In the genomic region with DNA sequence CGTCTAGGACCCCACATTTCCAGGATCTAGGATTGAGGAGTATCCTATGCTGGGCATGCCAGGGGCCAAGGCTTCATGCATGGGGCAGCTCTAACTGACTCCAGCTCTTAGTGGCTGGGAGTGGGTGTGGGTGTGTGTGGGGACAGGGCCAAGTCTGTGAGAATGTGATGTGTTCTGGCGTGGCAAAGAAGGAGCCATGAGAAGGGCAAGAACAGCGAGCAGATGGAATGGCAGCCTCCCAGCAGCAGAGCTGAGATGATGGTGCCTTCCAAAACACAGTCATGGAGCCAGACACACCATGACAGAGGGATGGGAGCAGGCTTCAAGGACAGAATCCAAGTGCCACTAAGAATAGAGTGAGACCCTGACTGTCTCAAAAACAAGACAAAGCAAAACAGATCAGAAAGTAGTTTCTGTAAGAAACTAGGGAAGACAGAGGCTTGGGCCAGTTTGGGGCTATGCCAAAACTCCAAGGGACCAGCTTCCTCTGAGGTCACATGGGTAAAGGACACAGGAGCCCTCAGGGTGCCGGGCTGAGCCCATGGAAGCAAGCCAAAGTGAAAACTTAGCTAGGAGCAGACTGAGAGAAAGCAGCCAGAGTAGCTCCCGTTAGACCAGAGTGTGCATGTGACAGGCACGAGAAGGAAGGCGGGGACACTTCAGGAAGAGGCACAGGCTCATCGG, we compare ENCODE assay signal across 10 mouse cellular contexts. TPM values are rescaled to one million over a fixed set of nuclear protein-coding genes. Genes with fewer than 3 reads are reported as not detected.
DNase-seq lines count a peak whose midpoint lies in the region; ATAC-seq and TF ChIP-seq lines count a peak whose summit lies in the region.
"Had no signal": no experiment of that assay in that cellular context is flagged by ENCODE, and none has a peak within 500 bp of the region (broad histone marks: within the 10 kb centered on the region; RNA-seq: fewer than 3 reads in every experiment).

No protein-coding gene starts in this region.

- no peaks in the 10 kb centered on the region for H3K27me3 ChIP-seq in hindbrain, postnatal 0 days (ENCODE audit: insufficient read depth, low read length)
- no peaks in the 10 kb centered on the region for H3K27me3 ChIP-seq in hindbrain, embryonic 13.5 days
- no peaks in the 10 kb centered on the region for H3K27me3 ChIP-seq in midbrain, embryonic 16.5 days (ENCODE audit: control insufficient read depth, insufficient read depth, low read depth, low read length)
- H3K27me3 ChIP-seq: embryonic facial prominence, embryonic 12.5 days had no signal

- H3K4me3 ChIP-seq in hindbrain, postnatal 0 days (ENCODE audit: low read length) = no peak overlapping the region
- H3K4me3 ChIP-seq in hindbrain, embryonic 13.5 days = no peak overlapping the region
- no peak overlapping the region for H3K4me3 ChIP-seq in midbrain, embryonic 16.5 days (ENCODE audit: low read depth, low read length)
- H3K4me3 ChIP-seq: embryonic facial prominence, embryonic 12.5 days had no signal

- H3K27ac ChIP-seq in hindbrain, postnatal 0 days = peak overlapping the region; percentile 28; the same call in 1 of the 2 replicates
- H3K27ac ChIP-seq in hindbrain, embryonic 13.5 days = no peak overlapping the region
- H3K27ac ChIP-seq in midbrain, embryonic 16.5 days (ENCODE audit: low read length) = no peak overlapping the region
- H3K27ac ChIP-seq: embryonic facial prominence, embryonic 12.5 days; liver, embryonic 14.5 days had no signal

- no peak for ATAC-seq in hindbrain, postnatal 0 days
- no peak for ATAC-seq in hindbrain, embryonic 13.5 days (ENCODE audit: low FRiP score)
- ATAC-seq in midbrain, embryonic 16.5 days = no peak

- WGBS in hindbrain, postnatal 0 days = 56% methylated on average over 8 of the region's 8 CpGs
- 87% methylated on average over 8 of the region's 8 CpGs for WGBS in hindbrain, embryonic 13.5 days
- 86% methylated on average over 8 of the region's 8 CpGs for WGBS in midbrain, embryonic 16.5 days

- no peaks in the 10 kb centered on the region for H3K9me3 ChIP-seq in hindbrain, postnatal 0 days (ENCODE audit: low read length)
- H3K9me3 ChIP-seq in hindbrain, embryonic 13.5 days = no peaks in the 10 kb centered on the region
- H3K9me3 ChIP-seq in midbrain, embryonic 16.5 days (replicated peaks; ENCODE audit: control insufficient read depth, low read length, poor library complexity, severe bottlenecking) = no peaks in the 10 kb centered on the region
- H3K9me3 ChIP-seq: embryonic facial prominence, embryonic 12.5 days had no signal

- peaks cover 15% of the 10 kb centered on the region; the same call in 1 of the 2 replicates for H3K36me3 ChIP-seq in hindbrain, postnatal 0 days (ENCODE audit: insufficient read depth, low read length)
- peaks cover 57% of the 10 kb centered on the region for H3K36me3 ChIP-seq in hindbrain, embryonic 13.5 days
- peaks cover 14% of the 10 kb centered on the region for H3K36me3 ChIP-seq in midbrain, embryonic 16.5 days (ENCODE audit: control insufficient read depth, insufficient read depth, low read length)

- peaks cover 6% of the 10 kb centered on the region; the same call in 1 of the 2 replicates for H3K4me1 ChIP-seq in hindbrain, postnatal 0 days (ENCODE audit: insufficient read depth, low read length)
- peaks cover 24% of the 10 kb centered on the region for H3K4me1 ChIP-seq in hindbrain, embryonic 13.5 days (replicated peaks)
- H3K4me1 ChIP-seq in midbrain, embryonic 16.5 days (ENCODE audit: control insufficient read depth, insufficient read depth, low read length) = peaks cover 9% of the 10 kb centered on the region

- intact Hi-C loops in gastrocnemius, postnatal 14 days (cut with DNase I; ENCODE audit: low total_unique reads) = no loop called here

- no peak overlapping the region for H3K9ac ChIP-seq in hindbrain, postnatal 0 days (replicated peaks; ENCODE audit: low read length)
- H3K9ac ChIP-seq in hindbrain, embryonic 13.5 days = no peak overlapping the region; the same call in 1 of the 2 replicates
- no peak overlapping the region for H3K9ac ChIP-seq in midbrain, embryonic 16.5 days (ENCODE audit: low read depth, low read length)
- H3K9ac ChIP-seq: embryonic facial prominence, embryonic 12.5 days; liver, embryonic 14.5 days had no signal

- no peak for TF ChIP-seq CTCF in hindbrain, postnatal 0 days (IDR thresholded peaks at IDR 0.05; ENCODE audit: low read depth)

- no peak overlapping the region for H3K4me2 ChIP-seq in hindbrain, postnatal 0 days (ENCODE audit: low read depth, low read length)
- H3K4me2 ChIP-seq in hindbrain, embryonic 13.5 days = no peak overlapping the region
- H3K4me2 ChIP-seq in midbrain, embryonic 16.5 days (ENCODE audit: low read length) = no peak overlapping the region
- H3K4me2 ChIP-seq: embryonic facial prominence, embryonic 12.5 days had no signal

- DNase-seq in hindbrain, postnatal 0 days (ENCODE audit: low spot score) = peak; percentile 47
- peak; percentile 45 for DNase-seq in brain, embryonic 18.5 days (ENCODE audit: low read depth, low spot score)
- peak; percentile 58 for DNase-seq in gastrocnemius, postnatal 14 days
- peak; percentile 57 to 65 for DNase-seq in layer of hippocampus, adult 8-10 months (ENCODE audit: low spot score in 2 of 2)
- peak; percentile 61 for DNase-seq in right cerebral cortex, postnatal 4 days
- DNase-seq in urinary bladder, adult 2 months (ENCODE audit: low spot score) = no peak

RNA-seq across cellular contexts. Expression of a gene that starts 3.9 kb away (rescaled TPM):
- 46.9 and 59.3 TPM in 2 replicates for total RNA-seq in hindbrain, postnatal 0 days (2014; rRNA removed)
- polyA plus RNA-seq in hindbrain, postnatal 0 days (2015; fragmentation: Nextera tagmentation; extraction: Ambion mirVana) = 32.5 and 33.1 TPM in 2 replicates
- polyA plus RNA-seq in hindbrain, embryonic 13.5 days (2015; fragmentation: Nextera tagmentation; extraction: Ambion mirVana) = 41.9 and 45.5 TPM in 2 replicates
- 1 to 10 TPM; 9.2 to 9.3 TPM for total RNA-seq in gastrocnemius, postnatal 14 days (2021)
- 10 to 100 TPM; 32.8 to 38.7 (median 36.8) TPM for total RNA-seq in layer of hippocampus, adult 8-10 months (2022)
- polyA plus RNA-seq in urinary bladder, adult 2 months (2012; rRNA removed) = 16.8 and 18.5 TPM in 2 replicates
- 51.9 and 53.4 TPM in 2 replicates for polyA plus RNA-seq in midbrain, embryonic 16.5 days (2015; fragmentation: Nextera tagmentation; extraction: Ambion mirVana)

RNA-seq across cellular contexts. Expression of a gene that starts 8.7 kb away (rescaled TPM):
- total RNA-seq in hindbrain, postnatal 0 days (2014; rRNA removed) = 0.63 TPM in 1 of 2 replicates, not detected in the other
- 0.21 and 0.26 TPM in 2 replicates for polyA plus RNA-seq in hindbrain, postnatal 0 days (2015; fragmentation: Nextera tagmentation; extraction: Ambion mirVana)
- polyA plus RNA-seq in hindbrain, embryonic 13.5 days (2015; fragmentation: Nextera tagmentation; extraction: Ambion mirVana) = not detected in 2 replicates
- 1 to 10 TPM; 8.4 to 9.6 TPM for total RNA-seq in gastrocnemius, postnatal 14 days (2021)
- total RNA-seq in layer of hippocampus, adult 8-10 months (2022) = 1 to 10 TPM in 3 of 4 experiments, under 1 TPM in 1; 0.89 to 3.9 (median 1.8) TPM
- not detected in 2 replicates for polyA plus RNA-seq in urinary bladder, adult 2 months (2012; rRNA removed)
- polyA plus RNA-seq in midbrain, embryonic 16.5 days (2015; fragmentation: Nextera tagmentation; extraction: Ambion mirVana) = 0.38 TPM in 1 of 2 replicates, not detected in the other
- polyA plus RNA-seq: liver, embryonic 14.5 days had no signal

RNA-seq across cellular contexts. Expression of a gene that starts 21.3 kb away (rescaled TPM):
- 34.9 and 40.6 TPM in 2 replicates for total RNA-seq in hindbrain, postnatal 0 days (2014; rRNA removed)
- 22.9 and 23.3 TPM in 2 replicates for polyA plus RNA-seq in hindbrain, postnatal 0 days (2015; fragmentation: Nextera tagmentation; extraction: Ambion mirVana)
- 24.9 and 30.4 TPM in 2 replicates for polyA plus RNA-seq in hindbrain, embryonic 13.5 days (2015; fragmentation: Nextera tagmentation; extraction: Ambion mirVana)
- 10 to 100 TPM; 14.3 to 15.5 TPM for total RNA-seq in gastrocnemius, postnatal 14 days (2021)
- total RNA-seq in layer of hippocampus, adult 8-10 months (2022) = 10 to 100 TPM; 54.7 to 61.5 (median 58.9) TPM
- 34.2 and 35.0 TPM in 2 replicates for polyA plus RNA-seq in urinary bladder, adult 2 months (2012; rRNA removed)
- 33.6 and 36.1 TPM in 2 replicates for polyA plus RNA-seq in midbrain, embryonic 16.5 days (2015; fragmentation: Nextera tagmentation; extraction: Ambion mirVana)

RNA-seq across cellular contexts. Expression of a gene that starts 28.5 kb away (rescaled TPM):
- total RNA-seq in hindbrain, postnatal 0 days (2014; rRNA removed) = 15.4 and 21.5 TPM in 2 replicates
- 11.5 and 11.7 TPM in 2 replicates for polyA plus RNA-seq in hindbrain, postnatal 0 days (2015; fragmentation: Nextera tagmentation; extraction: Ambion mirVana)
- polyA plus RNA-seq in hindbrain, embryonic 13.5 days (2015; fragmentation: Nextera tagmentation; extraction: Ambion mirVana) = 10.8 and 11.5 TPM in 2 replicates
- total RNA-seq in gastrocnemius, postnatal 14 days (2021) = 10 to 100 TPM; 13.9 to 16.3 TPM
- 1 to 10 TPM; 7.4 to 9.3 (median 8.1) TPM for total RNA-seq in layer of hippocampus, adult 8-10 months (2022)
- 36.2 and 42.6 TPM in 2 replicates for polyA plus RNA-seq in urinary bladder, adult 2 months (2012; rRNA removed)
- 10.3 and 11.1 TPM in 2 replicates for polyA plus RNA-seq in midbrain, embryonic 16.5 days (2015; fragmentation: Nextera tagmentation; extraction: Ambion mirVana)

RNA-seq across cellular contexts. Expression of a gene that starts 50.4 kb away (rescaled TPM):
- total RNA-seq in hindbrain, postnatal 0 days (2014; rRNA removed) = not detected in 2 replicates
- polyA plus RNA-seq in hindbrain, postnatal 0 days (2015; fragmentation: Nextera tagmentation; extraction: Ambion mirVana) = not detected in 2 replicates
- polyA plus RNA-seq in hindbrain, embryonic 13.5 days (2015; fragmentation: Nextera tagmentation; extraction: Ambion mirVana) = not detected in 2 replicates
- not detected for total RNA-seq in gastrocnemius, postnatal 14 days (2021)
- under 1 TPM in 1 of 4 experiments, not detected in 3; 0.18 TPM for total RNA-seq in layer of hippocampus, adult 8-10 months (2022)
- polyA plus RNA-seq in urinary bladder, adult 2 months (2012; rRNA removed) = 0.18 and 0.19 TPM in 2 replicates
- not detected in 2 replicates for polyA plus RNA-seq in midbrain, embryonic 16.5 days (2015; fragmentation: Nextera tagmentation; extraction: Ambion mirVana)
- polyA plus RNA-seq: embryonic facial prominence, embryonic 12.5 days; liver, embryonic 14.5 days had no signal
